Mouse (Mus musculus): ENCODE measurements around the gene Mfsd12. TPM values are rescaled to one million over a fixed set of nuclear protein-coding genes. Genes with fewer than 3 reads are reported as not detected.
A peak's percentile ranks its signal among the peaks of the same experiment; 100 is the strongest.

Mfsd12 gene
- total RNA-seq, 4 experiments from 2014 or later: 1.7 to 3.1 (median 2.1) TPM

DNA sequence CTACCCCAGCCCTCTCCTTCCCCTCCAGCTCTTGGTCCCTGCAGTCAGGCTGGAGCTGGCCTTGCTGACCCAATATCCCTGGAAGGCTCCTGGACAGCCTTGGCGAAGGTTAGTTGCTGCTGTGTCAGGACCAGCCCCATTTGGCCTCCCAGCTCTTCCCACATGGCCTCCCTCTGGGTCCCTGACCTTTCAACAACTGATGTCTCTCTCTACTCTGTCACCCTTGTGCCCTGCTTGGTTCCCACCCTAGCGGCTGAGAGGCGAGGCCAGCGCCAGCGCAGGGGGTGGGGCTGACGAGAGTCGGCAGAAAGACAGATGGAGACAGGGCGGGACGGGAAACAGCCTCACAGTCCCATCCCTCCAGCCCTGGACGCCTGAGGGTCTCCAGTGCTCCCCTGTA is 28.9 kb upstream of the Mfsd12 start, which contains the start of gene Tbxa2r:
Tbxa2r (plus strand) TSS at position 346 of the 400 bp plus-strand sequence.
- no peak for DNase-seq (ENCODE audit: low spot score in 2 of 2)

DNA sequence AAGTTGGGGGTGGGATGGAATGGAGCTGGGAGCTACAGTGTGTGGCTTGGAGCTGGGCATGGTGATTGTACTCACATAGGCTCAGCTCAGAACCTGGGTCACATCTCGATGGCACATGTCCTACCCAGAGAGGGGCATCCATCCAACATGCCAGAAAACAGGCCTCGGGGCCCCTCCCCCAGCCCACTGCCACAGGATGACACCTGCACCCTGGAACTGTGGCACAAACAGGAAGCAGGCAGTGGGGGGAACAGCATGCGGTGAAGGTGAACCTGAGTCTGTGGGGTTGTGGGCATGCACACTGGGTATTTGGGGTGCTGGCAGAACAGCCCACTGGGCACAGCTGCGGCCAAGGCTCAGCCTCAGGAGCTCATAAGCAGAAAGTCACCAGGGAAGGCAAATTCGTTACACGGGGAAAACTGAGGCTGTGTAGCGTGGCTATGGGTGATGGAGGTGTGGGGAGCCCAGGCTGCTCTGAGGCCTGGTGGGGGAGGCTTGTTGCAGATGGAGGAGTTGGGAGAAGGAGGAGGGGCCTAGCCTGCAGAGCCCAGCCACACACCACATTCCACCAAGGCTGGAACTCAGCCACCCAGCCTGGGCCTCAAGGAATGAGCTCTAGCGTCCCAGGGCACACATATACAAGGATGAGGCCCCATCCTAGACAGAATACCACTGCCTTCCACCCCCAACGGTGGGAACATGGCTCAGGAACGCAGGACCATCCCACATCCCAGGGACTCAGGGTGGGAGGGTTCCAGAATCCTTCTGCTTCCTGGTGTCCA is 27.9 kb upstream of the Mfsd12 start:
- no peak for DNase-seq (ENCODE audit: low spot score in 2 of 2)

DNA sequence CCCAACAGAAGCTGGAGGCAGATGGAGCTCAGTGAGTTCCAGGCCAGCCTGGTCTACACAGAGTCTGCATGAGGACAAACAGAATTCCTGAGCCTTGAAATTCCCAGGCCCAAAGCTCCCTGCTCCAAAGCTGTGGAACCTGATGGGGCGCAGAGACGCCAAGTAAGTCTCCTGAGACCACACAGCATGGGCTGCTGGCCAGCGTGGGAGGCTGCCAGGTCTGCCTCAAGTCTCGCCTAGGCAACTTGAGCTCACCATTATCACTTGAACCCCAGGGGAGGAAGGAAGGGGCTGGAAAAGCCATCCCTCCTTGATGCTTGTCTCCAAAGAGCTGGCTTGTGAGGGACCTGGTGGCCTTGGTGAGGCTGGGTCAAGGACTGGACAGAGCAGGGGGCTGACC is 27.3 kb upstream of the Mfsd12 start:
- peak in 1 of 2 experiments; percentile 52 for DNase-seq (ENCODE audit: low spot score in 2 of 2)

DNA sequence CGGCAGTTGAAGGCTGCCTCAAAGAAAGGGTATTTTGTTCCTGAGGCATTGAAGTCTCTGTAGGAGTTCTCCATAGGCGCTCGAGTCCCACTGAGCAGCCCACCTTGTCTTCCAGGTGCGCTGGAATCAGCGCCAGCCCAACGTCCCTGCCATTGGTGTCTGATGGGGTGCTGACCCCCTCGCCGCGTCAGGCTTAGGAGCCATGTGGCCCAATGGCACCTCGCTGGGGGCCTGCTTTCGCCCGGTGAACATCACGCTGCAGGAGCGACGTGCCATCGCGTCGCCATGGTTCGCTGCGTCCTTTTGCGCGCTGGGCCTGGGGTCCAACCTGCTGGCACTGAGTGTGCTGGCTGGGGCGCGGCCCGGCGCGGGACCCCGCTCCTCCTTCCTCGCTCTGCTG is 25.0 kb upstream of the Mfsd12 start:
- no peak for DNase-seq (ENCODE audit: low spot score in 2 of 2)

DNA sequence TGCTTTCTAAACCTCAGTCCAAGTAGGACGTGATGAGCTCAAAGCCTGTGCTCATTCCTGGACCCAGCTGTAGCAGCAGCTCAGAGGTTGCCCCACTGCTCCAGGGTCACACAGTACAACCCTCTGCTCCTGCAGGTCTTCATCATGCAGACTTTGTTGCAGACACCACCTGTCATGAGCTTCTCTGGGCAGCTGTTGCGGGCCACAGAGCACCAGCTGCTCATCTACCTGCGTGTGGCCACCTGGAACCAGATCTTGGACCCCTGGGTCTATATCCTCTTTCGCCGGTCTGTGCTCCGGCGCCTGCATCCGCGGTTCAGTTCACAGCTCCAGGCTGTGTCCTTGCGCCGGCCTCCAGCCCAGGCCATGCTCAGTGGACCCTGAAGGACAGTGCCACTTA is 23.0 kb upstream of the Mfsd12 start:
- no peak for DNase-seq (ENCODE audit: low spot score in 2 of 2)

DNA sequence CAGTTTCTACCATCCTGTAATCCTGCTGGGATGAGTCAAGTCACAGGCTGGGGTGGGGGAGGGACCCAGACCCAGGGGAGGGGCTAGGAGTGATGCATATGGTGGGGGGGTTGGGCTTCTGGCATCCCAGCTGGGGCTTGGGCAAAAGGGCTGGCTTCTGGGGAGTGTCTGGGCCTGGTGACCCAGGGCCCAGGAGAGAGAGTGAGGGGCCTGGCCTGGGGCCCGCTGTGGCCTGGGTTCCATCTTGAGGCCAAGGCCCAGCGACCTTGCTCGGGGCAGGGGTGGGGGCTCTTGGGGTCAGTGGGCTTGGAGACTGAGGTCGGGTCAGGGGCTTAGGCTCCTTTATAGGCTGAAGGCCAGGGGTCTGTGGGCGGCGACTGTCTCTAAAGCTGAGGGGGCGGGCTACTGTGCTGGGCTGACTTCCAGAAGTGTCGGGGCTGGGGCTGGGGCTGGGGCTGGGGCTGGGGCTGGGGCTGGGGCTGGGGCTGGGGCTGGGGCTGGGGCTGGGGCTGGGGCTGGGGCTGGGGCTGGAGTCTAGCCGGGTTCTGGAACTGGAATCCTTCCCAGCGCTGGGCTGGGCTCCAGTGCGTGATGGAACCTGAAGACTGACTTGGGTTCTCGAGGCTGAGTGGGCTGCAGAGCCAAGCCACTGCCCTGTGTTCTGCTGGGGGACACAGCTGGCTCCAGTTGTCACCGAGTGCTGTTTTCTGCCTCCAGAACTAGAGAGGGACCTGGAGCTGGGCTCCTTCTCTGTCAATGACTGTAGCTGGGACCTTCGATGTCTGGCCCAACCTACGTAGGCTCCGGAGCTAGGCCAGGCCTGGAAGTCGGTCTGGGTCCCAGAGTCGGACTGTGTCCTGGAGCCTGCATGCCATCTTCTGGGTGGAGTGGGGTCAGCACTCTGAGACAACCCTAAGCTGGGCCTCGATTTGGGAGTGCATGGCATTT is 21.6 kb upstream of the Mfsd12 start:
- no peak for DNase-seq (ENCODE audit: low spot score in 2 of 2)

DNA sequence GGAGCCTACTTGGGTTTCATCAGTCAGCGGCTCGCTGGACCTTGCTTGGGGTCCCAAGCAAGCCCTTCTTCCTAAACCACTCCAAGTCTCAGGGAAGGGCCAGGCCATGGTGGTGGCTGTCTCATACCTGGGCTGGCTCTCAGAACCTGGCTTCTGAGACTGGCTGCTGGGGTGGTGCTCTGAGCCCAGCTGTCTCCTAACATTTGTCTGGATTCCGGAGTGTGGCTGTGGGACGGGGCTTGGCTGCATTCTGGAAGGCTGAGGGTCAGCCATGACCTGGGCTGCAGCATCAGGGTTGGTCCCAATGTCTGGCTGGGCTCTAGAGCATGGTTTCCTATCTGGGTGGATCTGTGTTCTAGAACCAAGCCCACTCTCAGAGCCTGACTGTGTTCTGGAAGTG is 20.7 kb upstream of the Mfsd12 start:
- DNase-seq (ENCODE audit: low spot score in 2 of 2): no peak

DNA sequence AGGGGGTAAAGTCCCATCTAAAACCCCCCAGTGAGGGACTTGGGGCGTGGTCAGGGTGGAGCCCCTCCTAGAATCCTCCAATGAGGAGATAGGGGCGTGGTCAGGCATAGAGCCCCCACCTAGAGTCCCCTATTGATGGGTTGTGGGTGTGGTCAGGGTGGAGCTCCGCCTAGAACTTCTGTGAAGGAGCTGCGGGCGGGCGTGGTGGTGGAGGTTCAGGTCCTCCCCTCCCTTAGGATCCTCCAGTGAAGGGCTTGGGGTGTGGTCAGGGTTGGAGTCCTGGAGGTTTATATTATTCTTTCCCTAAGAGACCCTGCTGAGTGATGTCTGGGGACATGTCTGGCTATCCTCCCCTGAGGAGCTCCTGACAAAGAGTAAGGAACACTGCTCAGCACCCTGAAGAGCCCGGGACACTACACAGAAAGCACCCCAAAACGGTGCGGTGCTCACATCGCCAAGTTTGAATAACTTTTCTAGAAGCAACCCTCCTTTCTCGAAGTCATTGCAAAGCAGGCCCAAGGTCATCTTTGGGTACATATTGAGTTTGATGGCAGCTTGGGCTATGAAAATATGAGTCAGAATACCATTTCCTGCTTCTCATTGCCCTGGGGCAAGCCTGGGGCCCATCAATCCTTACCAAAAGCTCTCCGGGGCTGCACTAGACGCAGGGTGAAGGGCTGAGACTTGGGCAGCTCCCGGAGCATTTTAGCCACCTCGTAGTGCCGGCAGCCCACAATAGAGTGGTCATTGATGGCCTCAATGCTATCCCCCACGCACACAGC is 16.5 kb upstream of the Mfsd12 start:
- DNase-seq (ENCODE audit: low spot score in 2 of 2): no peak

DNA sequence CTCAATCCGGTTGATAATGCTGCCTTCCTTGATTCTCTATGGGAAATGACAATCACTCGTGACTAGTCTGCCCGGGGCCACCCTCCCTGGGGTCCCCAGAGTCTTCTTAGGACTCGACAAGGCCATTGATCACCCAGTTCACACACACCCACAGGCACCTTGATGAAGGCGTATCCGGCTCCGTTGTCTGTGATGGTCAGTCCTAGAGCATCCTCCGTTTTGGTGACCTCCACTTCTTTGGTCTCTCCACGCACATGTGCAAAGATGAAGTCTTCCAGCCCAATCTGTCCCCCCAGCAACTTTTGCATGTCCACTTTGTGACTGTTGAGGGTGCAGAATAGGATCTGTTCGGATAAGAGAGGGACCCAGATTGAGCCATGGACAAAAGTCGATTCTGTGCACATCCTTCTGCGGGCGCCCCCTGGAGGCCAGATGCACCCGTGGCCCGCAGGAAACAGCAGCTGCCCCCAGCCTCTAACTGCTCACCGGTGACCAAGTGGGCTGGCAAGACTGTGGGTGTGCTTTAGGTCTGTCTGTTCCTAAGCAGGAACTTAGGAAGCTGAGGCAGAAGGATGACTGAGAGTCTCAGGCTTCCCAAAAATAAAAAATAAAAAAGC is 15.8 kb upstream of the Mfsd12 start:
- DNase-seq (ENCODE audit: low spot score in 2 of 2): no peak

DNA sequence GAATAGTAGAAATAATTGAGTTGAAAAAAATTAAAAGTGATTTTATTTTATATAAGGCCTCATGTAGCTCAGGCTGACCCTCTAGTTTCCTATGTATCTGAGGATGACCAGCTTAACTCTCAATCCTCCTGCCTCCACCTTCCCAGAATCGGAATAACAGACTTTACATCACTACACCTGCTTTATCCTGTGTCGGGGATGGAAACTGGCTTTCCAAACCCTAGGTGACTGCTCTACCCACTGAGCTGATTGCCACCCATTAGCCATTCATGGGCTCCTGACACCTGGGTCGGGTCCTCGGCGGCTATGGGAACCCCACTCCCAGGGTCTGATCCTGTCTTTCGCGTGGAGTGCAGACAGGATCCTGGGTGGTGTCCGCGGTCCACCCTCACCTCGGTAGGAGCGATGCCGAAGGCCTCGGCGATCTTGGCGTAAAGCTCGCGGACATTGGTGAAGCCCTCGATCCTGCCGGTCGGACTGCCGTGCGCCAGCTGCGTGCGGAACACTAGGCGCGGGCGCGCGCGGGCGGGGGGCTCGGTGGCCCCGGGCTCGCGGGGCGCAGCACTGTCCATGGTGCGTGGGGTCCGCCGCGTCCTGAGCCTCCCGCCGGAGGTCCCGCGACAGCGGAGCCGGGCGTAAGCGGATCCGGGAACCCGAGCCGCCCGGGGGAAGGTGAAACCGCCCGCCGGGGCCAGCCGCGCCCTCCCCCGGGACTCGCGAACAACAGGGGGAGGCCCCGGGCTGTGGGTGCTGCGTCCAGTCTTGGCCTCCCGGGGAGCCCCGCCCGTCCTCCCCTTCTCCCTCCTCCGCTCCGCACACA is 14.4 kb upstream of the Mfsd12 start, which contains the start of gene Gipc3:
Gipc3 (minus strand) TSS at position 581 of the 820 bp plus-strand sequence.
- no peak for DNase-seq (ENCODE audit: low spot score in 2 of 2)

DNA sequence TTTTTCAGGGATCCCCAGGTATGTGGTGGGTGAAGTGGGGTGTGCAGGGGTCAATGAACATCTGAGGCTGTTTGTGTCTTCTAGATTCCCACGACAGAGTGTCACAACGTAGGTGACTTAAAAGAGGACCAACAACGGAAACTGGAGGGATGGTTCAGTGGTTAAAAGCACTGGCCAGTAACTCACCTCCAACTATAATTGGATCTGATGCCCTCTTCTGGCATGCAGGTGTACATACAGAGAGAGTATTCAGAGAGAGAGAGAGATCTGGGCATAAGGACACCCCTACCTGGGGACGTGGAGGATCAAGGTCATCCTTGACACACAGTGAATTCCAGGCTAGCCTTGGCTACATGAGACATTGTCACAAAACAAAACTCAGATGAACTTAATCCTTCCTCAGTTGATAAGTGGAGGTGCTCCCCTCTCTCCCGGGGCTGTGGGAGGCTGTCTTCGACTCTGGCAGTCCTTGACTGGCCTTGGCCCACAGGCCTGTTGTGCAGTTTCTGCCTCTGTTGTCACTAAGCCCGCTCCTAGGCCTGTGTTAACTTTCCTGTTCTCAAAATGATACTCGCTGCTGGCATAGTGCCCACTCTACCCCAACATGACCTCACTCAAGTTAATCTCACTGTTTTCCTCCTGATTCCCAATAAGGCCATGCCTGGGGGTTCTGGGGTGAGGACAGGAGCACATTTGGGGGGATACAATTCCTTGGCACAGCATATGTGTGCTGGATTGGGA is 12.7 kb upstream of the Mfsd12 start:
- DNase-seq (ENCODE audit: low spot score in 2 of 2): no peak

DNA sequence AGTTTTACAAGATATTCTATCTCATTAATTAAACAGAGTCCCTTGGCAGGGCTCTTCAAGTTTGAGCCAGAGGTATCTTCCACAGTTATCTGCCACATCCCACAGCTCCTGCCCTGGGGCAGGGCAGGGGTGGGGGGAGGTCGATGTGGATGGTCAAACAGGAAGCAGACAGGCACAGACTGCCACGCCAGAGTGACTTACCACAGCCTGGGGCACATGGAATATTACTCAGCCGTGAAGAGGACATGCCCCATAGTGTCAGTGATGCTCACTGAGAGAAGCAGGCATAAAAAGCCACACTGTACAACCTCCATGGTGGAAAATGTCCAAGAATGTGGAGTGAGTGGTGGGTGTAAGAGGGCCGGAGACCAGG is 12.1 kb upstream of the Mfsd12 start:
- DNase-seq (ENCODE audit: low spot score in 2 of 2): no peak

DNA sequence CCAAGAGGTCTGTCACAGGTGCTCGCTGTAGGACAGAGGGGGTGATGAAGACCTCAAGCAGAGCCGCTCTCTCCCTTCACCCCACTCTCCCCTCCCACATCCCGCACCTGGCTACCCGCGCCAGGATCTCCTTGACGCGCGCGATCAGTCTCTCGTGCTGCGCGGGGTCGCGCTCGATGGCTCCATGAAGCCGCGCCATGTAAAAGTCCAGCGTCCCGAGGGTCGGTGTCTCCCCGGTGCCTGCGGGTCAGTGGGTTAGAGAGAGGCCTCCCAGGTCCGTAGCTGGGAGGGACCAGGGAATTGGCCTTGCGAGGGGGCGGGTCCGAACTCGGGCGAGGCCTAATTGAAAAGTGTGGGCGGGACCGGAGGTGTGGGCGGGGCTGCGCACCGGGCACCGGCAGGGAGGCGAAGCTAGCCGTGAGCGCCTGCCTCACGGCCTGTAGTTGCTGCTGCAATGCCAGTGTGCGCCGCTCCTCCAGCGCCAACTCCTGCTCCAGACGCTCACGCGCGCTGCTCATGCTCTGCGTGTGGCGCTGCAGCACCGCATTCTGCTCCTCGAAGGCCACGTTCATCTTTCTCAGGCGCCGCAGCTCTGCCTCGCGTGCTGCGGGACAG is 10.7 kb upstream of the Mfsd12 start:
- DNase-seq (ENCODE audit: low spot score in 2 of 2): no peak

DNA sequence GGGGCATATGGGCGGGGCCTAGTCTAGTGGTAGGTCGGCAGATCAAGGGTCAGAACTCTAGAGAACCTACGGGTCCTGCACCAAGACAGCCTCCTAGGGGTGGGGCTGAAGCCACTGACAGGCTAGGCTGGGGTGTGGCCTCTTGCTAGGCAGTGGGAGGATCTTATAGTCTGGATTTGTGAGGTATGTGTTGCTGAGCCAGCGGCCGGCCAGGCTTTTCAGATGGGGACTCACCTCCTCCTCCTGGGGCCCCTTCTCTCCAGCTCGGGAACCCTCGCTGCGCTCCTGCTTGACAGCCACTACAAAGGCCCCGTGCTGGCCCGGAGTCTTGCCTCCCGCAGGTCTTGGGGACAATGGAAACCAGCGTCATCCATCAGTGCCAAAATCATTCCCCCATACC is 8.1 kb upstream of the Mfsd12 start:
- DNase-seq (ENCODE audit: low spot score in 2 of 2): no peak

DNA sequence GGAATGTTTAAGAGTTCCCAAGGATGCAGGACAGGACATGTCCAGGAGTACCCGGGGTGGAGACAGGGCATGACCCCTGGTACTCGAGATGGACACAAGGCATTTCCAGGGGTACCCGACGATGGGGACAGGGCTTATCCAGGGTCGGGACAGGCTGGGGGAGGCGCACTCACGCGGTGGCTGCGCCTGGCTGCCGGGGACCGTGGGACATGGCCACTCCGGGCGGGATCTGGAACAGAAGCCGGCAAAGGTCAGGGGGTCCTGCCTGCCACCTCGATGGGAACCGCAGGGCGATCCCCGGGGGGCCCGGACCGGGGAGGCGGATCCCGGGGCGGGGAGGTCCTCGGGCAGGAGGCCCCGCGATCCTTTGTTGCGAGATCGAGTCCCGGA is 7.3 kb upstream of the Mfsd12 start:
- no peak for DNase-seq (ENCODE audit: low spot score in 2 of 2)

DNA sequence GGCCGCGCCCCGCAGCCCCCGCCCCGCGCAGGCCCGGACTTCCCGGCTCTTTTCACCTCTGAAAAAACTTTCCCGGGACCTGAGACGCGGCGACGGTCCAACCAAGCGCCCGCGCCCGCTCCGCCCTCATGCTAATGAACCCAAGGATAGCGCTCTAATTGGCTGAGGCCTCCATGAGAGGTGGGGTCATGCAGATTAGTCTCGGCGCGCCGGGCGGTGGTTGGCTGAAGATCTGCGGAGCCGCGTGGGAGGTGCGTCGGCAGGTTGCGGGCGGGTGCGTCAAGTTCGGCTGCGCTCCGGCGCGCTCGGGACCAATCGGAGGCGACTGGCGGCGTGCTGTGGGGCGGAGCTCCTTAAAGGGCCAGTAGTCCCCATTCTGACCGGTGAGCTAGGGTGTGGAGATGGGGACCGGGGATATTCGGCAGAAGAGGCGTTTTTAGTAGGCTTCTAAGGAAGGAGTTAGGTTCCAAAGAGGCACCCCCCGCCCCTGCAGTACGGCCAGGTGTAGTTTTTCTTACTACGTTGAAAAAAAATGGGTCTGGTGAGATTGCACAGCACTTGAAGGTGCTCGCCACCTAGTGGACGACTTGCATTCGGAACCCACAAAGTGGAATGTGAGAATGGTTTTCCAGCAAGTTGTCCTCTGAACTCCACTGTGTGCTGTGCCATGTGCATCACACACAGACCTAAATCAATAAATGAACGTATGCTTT is 6.8 kb upstream of the Mfsd12 start, which contains the start of gene Hmg20b:
Hmg20b (minus strand) TSS at position 130 of the 713 bp plus-strand sequence.
- peak; percentile 99 for DNase-seq (ENCODE audit: low spot score in 2 of 2)

DNA sequence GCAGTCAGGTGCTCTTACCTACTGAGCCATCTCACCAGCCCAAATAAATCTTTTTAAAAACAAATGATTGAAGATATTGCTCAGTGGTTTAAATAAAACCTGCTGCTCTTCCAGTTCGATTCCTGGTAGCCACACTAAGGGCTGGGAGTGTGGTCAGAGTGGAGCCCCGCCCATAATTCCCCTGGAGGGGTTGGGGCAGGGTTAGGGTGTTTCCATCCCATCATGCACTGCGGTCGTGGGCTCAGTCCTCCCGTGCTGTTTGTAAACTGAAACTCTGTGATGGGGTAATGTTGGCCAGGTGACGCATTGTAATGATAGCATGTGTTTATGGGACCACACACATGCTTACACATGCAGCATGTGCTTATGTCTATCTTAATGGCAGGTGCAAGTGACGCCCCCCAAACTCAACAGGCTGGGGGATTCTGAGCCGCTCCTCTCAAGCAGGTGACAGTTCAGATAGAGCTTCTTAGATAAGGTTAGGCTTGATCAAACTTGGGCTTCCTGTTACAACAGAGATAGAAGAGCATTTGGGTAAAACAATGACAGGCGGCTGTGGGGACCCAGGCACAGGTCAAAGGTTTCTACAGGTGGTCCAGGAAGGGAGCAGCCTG is 5.5 kb upstream of the Mfsd12 start:
- DNase-seq (ENCODE audit: low spot score in 2 of 2): no peak
